ENCODE assay signal across 10 mouse cellular contexts in the genomic region with DNA sequence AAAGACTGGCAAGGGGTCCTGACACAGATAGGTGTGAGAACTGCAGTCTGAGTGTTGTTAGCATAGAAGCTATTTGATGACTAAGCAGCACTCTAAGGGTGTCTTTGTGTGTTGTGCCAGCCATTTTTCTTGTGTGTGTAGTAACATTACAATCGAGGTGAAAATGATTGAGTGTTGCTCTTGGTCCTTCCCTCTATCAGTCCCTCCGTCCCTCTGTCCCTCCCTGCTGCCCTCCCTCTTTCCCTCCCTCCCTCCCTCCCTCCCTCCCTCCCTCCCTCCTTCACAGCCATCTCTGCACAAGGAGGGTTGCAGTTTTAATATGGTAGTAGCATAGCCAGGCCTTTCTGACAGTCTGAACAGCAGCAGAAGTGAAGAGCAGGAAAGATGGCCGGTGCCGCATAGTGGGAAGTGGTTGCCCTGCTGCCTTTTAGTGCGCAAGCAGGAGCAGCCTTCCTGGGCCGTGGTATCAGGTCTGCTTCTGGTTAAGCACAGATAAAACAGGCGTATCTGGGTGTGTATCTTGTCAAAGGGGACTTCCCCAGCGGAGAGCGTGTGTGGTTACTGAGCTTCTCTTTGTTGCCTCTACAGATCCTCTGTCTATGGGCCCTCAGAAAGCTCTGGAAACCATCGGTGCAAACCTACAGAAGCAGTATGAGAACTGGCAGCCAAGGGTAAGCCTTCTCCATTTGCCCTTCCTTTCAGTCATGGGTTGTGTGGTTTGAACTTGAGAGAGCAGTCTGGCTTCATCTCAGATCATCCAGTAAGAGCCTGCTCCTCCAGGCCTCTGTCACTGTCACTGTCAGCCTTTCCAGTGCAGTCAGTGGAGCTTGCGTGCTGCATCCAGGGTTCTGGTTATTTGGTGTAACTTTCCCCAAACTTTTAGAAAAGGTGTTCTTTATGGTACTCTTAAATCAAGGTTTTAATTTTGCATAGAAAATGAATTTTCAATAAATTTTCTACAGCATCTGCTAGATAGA.
A peak's percentile ranks its signal among the peaks of the same experiment; 100 is the strongest.
DNase-seq lines count a peak whose midpoint lies in the region; ATAC-seq and TF ChIP-seq lines count a peak whose summit lies in the region.
"Had no signal": no experiment of that assay in that cellular context is flagged by ENCODE, and none has a peak within 500 bp of the region (broad histone marks: within the 10 kb centered on the region; RNA-seq: fewer than 3 reads in every experiment).

No protein-coding gene starts in this region.

- H3K4me2 ChIP-seq in liver, embryonic 14.5 days (ENCODE audit: low read depth): peak overlapping the region; percentile 59
- H3K4me2 ChIP-seq in intestine, embryonic 15.5 days (replicated peaks): no peak overlapping the region

- H3K4me3 ChIP-seq in liver, embryonic 14.5 days (ENCODE audit: insufficient read depth in 1 of 2, low read depth in 2 of 2, low read length in 2 of 2): peak overlapping the region; percentile 50 to 78
- no peak overlapping the region for H3K4me3 ChIP-seq in thymus, adult 2 months (ENCODE audit: control insufficient read depth, insufficient read depth, low read length)
- H3K4me3 ChIP-seq in intestine, embryonic 15.5 days (replicated peaks): no peak overlapping the region

- H3K36me3 ChIP-seq in liver, embryonic 14.5 days (replicated peaks; ENCODE audit: control insufficient read depth, insufficient read depth, low read depth): no peaks in the 10 kb centered on the region
- H3K36me3 ChIP-seq in thymus, adult 2 months (ENCODE audit: control insufficient read depth, insufficient read depth, low read length): no peaks in the 10 kb centered on the region
- no peaks in the 10 kb centered on the region for H3K36me3 ChIP-seq in intestine, embryonic 15.5 days

- TF ChIP-seq EP300 in liver, embryonic 14.5 days (IDR thresholded peaks at IDR 0.05; ENCODE audit: low read depth): peak; percentile 57

- no peaks in the 10 kb centered on the region for H3K27me3 ChIP-seq in liver, embryonic 14.5 days (ENCODE audit: control insufficient read depth, insufficient read depth, low read length)
- H3K27me3 ChIP-seq in thymus, adult 2 months (ENCODE audit: control insufficient read depth, insufficient read depth, low read length): no peaks in the 10 kb centered on the region
- H3K27me3 ChIP-seq in intestine, embryonic 15.5 days (replicated peaks): no peaks in the 10 kb centered on the region

- peak; percentile 44 for DNase-seq in lung, postnatal 25 days (ENCODE audit: low spot score)
- DNase-seq in lung, postnatal 14 days: no peak
- DNase-seq in liver, embryonic 14.5 days (ENCODE audit: low read depth in 3 of 3, low spot score in 3 of 3): peak; percentile 62 to 78 (median 70)
- DNase-seq in thymus, adult 2 months: peak; percentile 65
- no peak for DNase-seq in right cerebral cortex, postnatal 14 days
- no peak for DNase-seq in left cerebral cortex, adult 11 months (ENCODE audit: low spot score)
- DNase-seq: cerebellum, postnatal 14 days had no signal

- TF ChIP-seq POLR2A in thymus, adult 2 months (IDR thresholded peaks at IDR 0.05; ENCODE audit: control insufficient read depth, extremely low read depth, insufficient read depth, low read length, poor library complexity): no peak

- TF ChIP-seq CTCF in liver, embryonic 14.5 days (IDR thresholded peaks at IDR 0.05; ENCODE audit: low read depth): no peak
- TF ChIP-seq CTCF in thymus, adult 2 months (IDR thresholded peaks at IDR 0.05; ENCODE audit: borderline replicate concordance, control insufficient read depth, extremely low read depth, insufficient read depth, low read length, poor library complexity): no peak

- 10% methylated on average over 11 of the region's 11 CpGs for WGBS in liver, embryonic 14.5 days (ENCODE audit: insufficient replicate concordance)
- WGBS in thymus, adult 2 months: 13% methylated on average over 11 of the region's 11 CpGs
- WGBS in intestine, embryonic 15.5 days: 58% methylated on average over 11 of the region's 11 CpGs

- H3K27ac ChIP-seq in liver, embryonic 14.5 days: peak overlapping the region; percentile 78
- H3K27ac ChIP-seq in thymus, adult 2 months (ENCODE audit: control insufficient read depth, insufficient read depth, low read length): no peak overlapping the region
- no peak overlapping the region for H3K27ac ChIP-seq in intestine, embryonic 15.5 days

- H3K9me3 ChIP-seq in liver, embryonic 14.5 days (ENCODE audit: control insufficient read depth, low read length): no peaks in the 10 kb centered on the region; the same call in 1 of the 2 replicates
- no peaks in the 10 kb centered on the region for H3K9me3 ChIP-seq in intestine, embryonic 15.5 days

- peak; percentile 99 for ATAC-seq in activated CD4-positive, CD25-positive, alpha-beta regulatory T cell, adult 4 months
- ATAC-seq in liver, embryonic 14.5 days (ENCODE audit: insufficient read depth): peak; percentile 94
- no peak for ATAC-seq in intestine, embryonic 15.5 days
- ATAC-seq: forebrain, embryonic 16.5 days had no signal

- H3K9ac ChIP-seq in liver, embryonic 14.5 days (replicated peaks): peak overlapping the region; percentile 51
- H3K9ac ChIP-seq in intestine, embryonic 15.5 days: no peak overlapping the region

- H3K4me1 ChIP-seq in liver, embryonic 14.5 days (replicated peaks; ENCODE audit: control insufficient read depth in 2 of 2, insufficient read depth in 2 of 2, low read length in 1 of 2): peaks cover 22 to 48% of the 10 kb centered on the region in 2 experiments
- peaks cover 21% of the 10 kb centered on the region for H3K4me1 ChIP-seq in thymus, adult 2 months (replicated peaks; ENCODE audit: control insufficient read depth, insufficient read depth, low read length)
- H3K4me1 ChIP-seq in intestine, embryonic 15.5 days (replicated peaks): peaks cover 14% of the 10 kb centered on the region; the same call in 1 of the 2 replicates

Comparison
In these comparisons a context has a peak if more than half of its experiments do, and no peak if none do; other contexts are left out.
1. DNase-seq: peak in lung, postnatal 25 days (single experiment), liver, embryonic 14.5 days (3 of 3) and thymus, adult 2 months (single experiment); none in lung, postnatal 14 days (single experiment), right cerebral cortex, postnatal 14 days (single experiment) and left cerebral cortex, adult 11 months (single experiment).
2. H3K4me3 ChIP-seq: peak in liver, embryonic 14.5 days (2 of 2); none in thymus, adult 2 months (single experiment) and intestine, embryonic 15.5 days (single experiment).